Mouse (Mus musculus) left cerebral cortex, adult 6 months (tissue): ENCODE results near the gene Map2k4. TPM values are rescaled to one million over a fixed set of nuclear protein-coding genes. Genes with fewer than 3 reads are reported as not detected.

Experiments
- long read RNA-seq, 2 experiments: library from polyadenylated mRNA; unstranded; transcript quantifications; one replicate each; pipeline ENCODE4 v2.0.0; 2019 to 2020
- polyA plus RNA-seq: library from polyadenylated mRNA; unstranded; fragments of <200 nt; fragmentation: Nextera tagmentation; gene quantifications from 2 replicates; pipeline ENCODE4 v1.2.3, GENCODE M21; 2021

Gene Map2k4
- polyA plus RNA-seq: 81.6 and 174 TPM in 2 replicates
- long read RNA-seq, experiment 1, transcript Map2k4-201 (11 exons, 3,695 nt): major isoform, 21 of 115 reads
- long read RNA-seq, experiment 1, partial matches to known transcripts: 9 of 115 reads
- long read RNA-seq, experiment 1, other reads (novel, unspliced or antisense): 85 of 115 reads
- long read RNA-seq, experiment 2, partial matches to known transcripts: 7 of 49 reads
- long read RNA-seq, experiment 2, other reads (novel, unspliced or antisense): 39 of 49 reads

DNA sequence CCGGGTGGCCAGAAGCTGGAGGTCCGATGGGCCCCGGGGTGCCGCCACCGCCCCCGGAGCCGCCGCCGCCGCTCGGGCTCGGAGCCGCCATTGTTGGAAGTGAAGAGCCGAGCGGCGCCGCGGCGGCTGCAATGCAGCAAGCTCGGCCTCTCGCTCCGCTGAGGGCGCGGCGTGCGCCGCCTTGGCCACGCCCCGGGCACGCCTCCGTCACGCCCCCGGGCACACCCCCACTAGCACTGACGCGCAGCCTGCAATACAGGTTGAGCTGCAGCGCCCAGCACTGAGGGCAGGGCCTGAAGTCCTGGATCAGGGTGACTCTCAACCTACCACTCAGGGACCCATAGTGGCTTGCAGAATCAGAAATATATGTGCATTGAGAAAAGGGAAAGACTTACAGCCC lies at the start of gene Map2k4:
TSS of gene Map2k4 (minus strand) at position 144 of the 400 bp plus-strand sequence.

GRCm38 (mm10) chr11:65806909-65807504 lies 18.9 kb upstream of the Map2k4 start, which contains the start of gene Zkscan6:
Gene Zkscan6 (plus strand): TSS chr11:65807175.

Other genes with a start within 250 kb of the Map2k4 start
- 9.9 and 10.3 TPM in 2 replicates for gene Zkscan6, start 18.9 kb upstream of the Map2k4 start, polyA plus RNA-seq